Mouse (Mus musculus): Measurements from ENCODE around the gene Pnpla7.

DNA sequence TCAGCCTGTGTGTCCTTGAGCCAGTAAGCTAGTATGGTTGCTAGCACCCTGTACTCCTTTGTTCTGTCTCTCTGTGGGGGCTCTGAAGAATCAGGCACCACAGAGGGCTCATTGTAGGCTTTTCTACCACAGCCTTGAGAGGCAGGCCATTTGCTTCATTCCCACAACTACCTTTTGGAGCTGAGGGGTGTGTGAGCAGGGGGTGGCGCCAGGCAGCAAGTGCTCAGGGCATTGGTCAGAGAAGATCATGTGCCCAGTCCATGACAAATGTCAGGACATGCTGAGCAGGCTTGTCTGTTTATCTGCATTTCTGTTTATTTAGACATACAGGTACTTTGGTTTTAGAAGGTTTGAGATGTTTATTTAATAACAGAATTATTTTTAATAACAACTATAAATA lies 49.3 kb downstream of the Pnpla7 start:
- TF ChIP-seq CTCF (IDR thresholded peaks at IDR 0.05; ENCODE audit: insufficient read depth, low read length) (no peak), POLR2A (IDR thresholded peaks at IDR 0.05; ENCODE audit: borderline replicate concordance, extremely low read depth, low read depth, low read length) (no peak)
